Mouse (Mus musculus) kidney, adult 10 weeks (tissue): ENCODE data around the gene Adcy2. TPM values are rescaled to one million over a fixed set of nuclear protein-coding genes. Genes with fewer than 3 reads are reported as not detected.

Source experiments
- polyA plus RNA-seq: library from polyadenylated mRNA; stranded (reverse); fragments of 350-450 nt; fragmentation: Illumina TruSeq; extraction: RNeasy Lipid Tissue Mini Kit (QIAGEN cat#74804); gene quantifications from one replicate; pipeline ENCODE4 v1.2.3, GENCODE M21; 2014; ENCODE audit warnings: low read depth, low replicate concordance

The Adcy2 gene
- 0.20 TPM for polyA plus RNA-seq

GRCm38 (mm10) chr13:68998918-68999801 lies at the start of gene Adcy2:
Adcy2 (minus strand) TSS chr13:68999541.

DNA sequence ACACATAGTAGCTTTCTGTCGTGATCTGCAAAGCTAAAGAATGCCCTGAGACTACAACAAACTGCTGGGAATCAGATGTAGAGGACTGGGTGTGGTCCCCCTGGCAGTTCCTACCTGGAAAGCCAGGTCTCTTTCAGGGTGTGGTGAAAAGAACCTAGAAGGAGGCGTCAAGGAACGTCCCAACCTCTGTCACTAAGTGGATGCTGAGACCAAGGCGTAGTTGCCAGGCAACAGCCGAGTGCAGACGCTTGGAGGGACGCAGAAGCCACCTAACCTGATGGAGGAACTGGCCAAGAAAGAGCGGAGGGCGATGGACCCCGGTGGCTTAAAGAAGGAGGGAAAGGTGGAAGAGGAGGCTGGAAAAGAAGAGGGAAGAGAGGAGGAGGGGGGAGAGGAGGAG lies 402.1 kb downstream of the Adcy2 start, which contains the start of gene 1700001L19Rik:
Gene 1700001L19Rik, plus strand, starts transcription at position 223 of the 400 bp plus-strand sequence.

GRCm38 (mm10) chr13:68581747-68582516 lies 417.4 kb downstream of the Adcy2 start, which contains the start of the genes Mtrr and Fastkd3:
Mtrr (minus strand) TSS chr13:68582149.
Fastkd3 (plus strand) TSS chr13:68582234.

